Mouse (Mus musculus): ENCODE measurements around the gene Inpp5d. TPM values are rescaled to one million over a fixed set of nuclear protein-coding genes. Genes with fewer than 3 reads are reported as not detected.
A peak's percentile ranks its signal among the peaks of the same experiment; 100 is the strongest.

Inpp5d gene
- polyA plus RNA-seq, 1 experiment from 2014 or later, result 4.7 TPM

GRCm38 (mm10) chr1:87723351-87723750 lies 103.2 kb downstream of the Inpp5d start:
- no peaks in the 10 kb centered on the region for H3K4me1 ChIP-seq (replicated peaks)
- H3K4me3 ChIP-seq, result no peak overlapping the region
- H3K27me3 ChIP-seq, result no peaks in the 10 kb centered on the region
- no peaks in the 10 kb centered on the region for H3K36me3 ChIP-seq
- no peak overlapping the region for H3K4me2 ChIP-seq
- 80% methylated on average over 4 of the region's 4 CpGs for WGBS
- no peak overlapping the region for H3K27ac ChIP-seq (replicated peaks)
- no peak for ATAC-seq (ENCODE audit: low FRiP score, low read depth)
- no peak overlapping the region for H3K9ac ChIP-seq
- H3K9me3 ChIP-seq, result no peaks in the 10 kb centered on the region

GRCm38 (mm10) chr1:87729070-87729469 lies 109.0 kb downstream of the Inpp5d start:
- no peak overlapping the region for H3K4me3 ChIP-seq
- WGBS, result 74% methylated on average over 2 of the region's 2 CpGs
- no peak overlapping the region for H3K27ac ChIP-seq (replicated peaks)
- H3K36me3 ChIP-seq, result no peaks in the 10 kb centered on the region
- H3K4me2 ChIP-seq, result no peak overlapping the region
- ATAC-seq (ENCODE audit: low FRiP score, low read depth), result no peak
- no peak overlapping the region for H3K9ac ChIP-seq
- H3K27me3 ChIP-seq, result no peaks in the 10 kb centered on the region
- H3K4me1 ChIP-seq (replicated peaks), result no peaks in the 10 kb centered on the region
- no peaks in the 10 kb centered on the region for H3K9me3 ChIP-seq

DNA sequence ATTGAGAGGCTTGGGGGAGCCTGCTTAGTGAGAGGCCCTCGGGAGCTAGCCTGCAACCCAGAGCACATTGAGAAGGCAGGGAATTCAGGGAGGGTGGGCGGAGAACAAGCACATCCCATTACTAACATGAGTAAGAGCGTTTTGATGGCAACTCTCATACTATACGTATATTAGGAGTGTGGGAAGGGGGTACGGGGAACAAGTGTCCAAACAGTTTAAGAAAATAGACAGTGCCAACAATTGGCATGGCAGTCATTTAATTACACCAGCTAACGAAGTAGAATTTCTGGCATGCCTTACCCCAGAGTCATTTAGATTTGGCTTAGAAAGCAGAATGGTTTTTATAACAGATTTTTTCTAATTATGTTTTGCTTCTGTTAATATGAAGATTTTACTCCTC lies 109.7 kb downstream of the Inpp5d start:
- Histone ChIP-seq H3K36me3 (no peaks in the 10 kb centered on the region), H3K4me2 (no peak overlapping the region), H3K27ac (replicated peaks) (no peak overlapping the region), H3K4me1 (replicated peaks) (no peaks in the 10 kb centered on the region), H3K4me3 (no peak overlapping the region), H3K9me3 (no peaks in the 10 kb centered on the region), H3K9ac (no peak overlapping the region), H3K27me3 (no peaks in the 10 kb centered on the region)
- no peak for ATAC-seq (ENCODE audit: low FRiP score, low read depth)
- WGBS, result 79% methylated on average over 6 of the region's 6 CpGs

- Histone ChIP-seq H3K9me3 (no peaks in the 10 kb centered on the region), H3K27me3 (no peaks in the 10 kb centered on the region), H3K4me1 (replicated peaks) (no peaks in the 10 kb centered on the region), H3K4me2 (no peak overlapping the region), H3K9ac (no peak overlapping the region), H3K4me3 (no peak overlapping the region), H3K36me3 (no peaks in the 10 kb centered on the region), H3K27ac (replicated peaks) (no peak overlapping the region)
- ATAC-seq (ENCODE audit: low FRiP score, low read depth), result no peak
- 86% methylated on average over 7 of the region's 7 CpGs for WGBS
Measured at GRCm38 (mm10) chr1:87730271-87730670, 110.2 kb downstream of the Inpp5d start.

GRCm38 (mm10) chr1:87733212-87733611 lies 113.1 kb downstream of the Inpp5d start:
- ATAC-seq (ENCODE audit: low FRiP score, low read depth), result no peak
- H3K9ac ChIP-seq, result no peak overlapping the region
- no peak overlapping the region for H3K4me3 ChIP-seq
- no peak overlapping the region for H3K27ac ChIP-seq (replicated peaks)
- H3K9me3 ChIP-seq, result no peaks in the 10 kb centered on the region
- H3K4me1 ChIP-seq (replicated peaks), result no peaks in the 10 kb centered on the region
- H3K27me3 ChIP-seq, result no peaks in the 10 kb centered on the region
- H3K36me3 ChIP-seq, result no peaks in the 10 kb centered on the region
- 87% methylated on average over 5 of the region's 5 CpGs for WGBS
- H3K4me2 ChIP-seq, result no peak overlapping the region

DNA sequence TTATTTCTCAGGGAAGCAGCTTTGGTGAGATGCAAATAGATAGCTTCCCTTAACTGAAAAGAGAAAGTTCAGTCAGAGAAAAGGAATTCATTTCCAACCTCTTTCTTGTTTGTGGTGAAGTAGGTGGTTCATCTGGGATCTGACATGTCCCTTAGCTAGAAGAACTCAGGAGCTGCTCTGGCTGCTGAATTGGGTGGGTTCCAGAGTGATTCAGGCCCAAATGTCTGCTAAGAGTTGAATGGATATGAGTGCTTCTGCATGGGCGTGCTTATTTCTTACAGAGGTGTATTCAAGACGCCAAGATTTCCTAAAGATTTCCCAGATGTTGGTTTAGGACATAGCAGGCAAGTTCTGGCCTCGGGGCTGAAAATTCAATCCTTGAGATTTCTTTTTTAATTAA lies 114.0 kb downstream of the Inpp5d start:
- 85% methylated on average over 3 of the region's 3 CpGs for WGBS
- no peaks in the 10 kb centered on the region for H3K9me3 ChIP-seq
- no peaks in the 10 kb centered on the region for H3K36me3 ChIP-seq
- H3K9ac ChIP-seq, result no peak overlapping the region
- H3K27me3 ChIP-seq, result no peaks in the 10 kb centered on the region
- no peak for ATAC-seq (ENCODE audit: low FRiP score, low read depth)
- no peaks in the 10 kb centered on the region for H3K4me1 ChIP-seq (replicated peaks)
- no peak overlapping the region for H3K27ac ChIP-seq (replicated peaks)
- H3K4me3 ChIP-seq, result no peak overlapping the region
- no peak overlapping the region for H3K4me2 ChIP-seq

DNA sequence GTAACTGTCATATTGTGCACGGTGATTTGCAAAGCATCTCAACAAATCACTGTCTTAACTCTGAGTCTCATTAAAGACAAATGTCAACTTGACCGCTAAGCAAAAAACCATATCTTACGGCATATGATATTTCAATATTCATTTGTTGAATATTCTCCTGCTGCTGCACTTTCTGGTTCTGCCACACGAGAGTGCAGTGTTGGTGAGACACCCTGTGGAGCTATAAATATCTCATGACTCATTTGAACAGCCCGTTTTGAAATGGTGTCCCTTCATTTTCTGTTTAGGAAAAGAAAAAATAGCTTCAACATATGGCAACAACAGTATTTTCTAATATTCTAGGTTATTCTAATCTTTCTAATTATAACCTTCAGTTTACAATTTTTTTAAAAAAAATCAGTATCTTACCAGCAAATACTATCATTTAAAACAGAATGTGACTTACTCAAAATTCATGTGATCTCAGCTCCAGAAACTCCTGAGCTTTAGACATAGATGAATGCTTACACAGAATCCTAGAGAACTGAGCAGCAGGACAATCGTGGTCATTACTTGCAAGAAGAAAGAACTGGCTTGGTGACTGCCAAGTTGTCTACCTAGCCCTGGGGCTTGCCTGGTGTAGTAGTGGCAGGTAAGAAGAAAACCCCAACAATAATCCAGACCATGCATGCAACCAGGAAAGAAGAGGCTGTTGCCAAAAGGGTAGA lies 120.6 kb downstream of the Inpp5d start:
- Histone ChIP-seq H3K9me3 (no peaks in the 10 kb centered on the region), H3K36me3 (no peaks in the 10 kb centered on the region), H3K4me3 (no peak overlapping the region), H3K4me1 (replicated peaks) (no peaks in the 10 kb centered on the region), H3K27ac (replicated peaks) (no peak overlapping the region), H3K4me2 (no peak overlapping the region), H3K27me3 (no peaks in the 10 kb centered on the region), H3K9ac (no peak overlapping the region)
- ATAC-seq (ENCODE audit: low FRiP score, low read depth), result no peak
- 82% methylated on average over 6 of the region's 6 CpGs for WGBS

DNA sequence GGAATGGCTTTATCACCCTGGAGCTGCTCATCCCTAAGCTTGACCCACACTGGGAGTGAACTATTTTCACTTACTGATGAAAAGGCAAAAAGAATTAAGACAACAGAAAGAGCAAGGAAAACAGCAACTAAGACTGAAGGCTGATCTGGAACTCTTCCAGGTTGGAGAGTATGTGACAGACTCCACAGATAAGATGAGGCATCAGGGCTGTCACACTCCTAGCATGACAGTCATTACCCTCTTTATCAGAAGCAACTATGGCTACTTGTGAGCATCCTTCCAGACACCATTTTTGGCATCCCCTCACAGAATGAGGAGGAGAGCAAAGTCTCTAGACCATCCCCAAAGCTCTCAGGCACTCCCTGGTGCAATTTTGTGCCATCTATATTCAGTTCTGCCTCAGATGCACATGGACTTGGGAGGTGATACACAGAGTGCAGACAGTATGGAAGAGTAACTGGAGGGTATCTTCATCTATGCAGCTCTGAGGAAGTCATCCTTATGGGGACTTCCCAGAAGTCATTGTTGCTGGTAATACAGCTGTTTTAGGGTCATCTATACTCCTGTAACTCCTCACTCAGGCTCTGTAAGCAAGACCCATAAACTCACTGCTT lies 129.4 kb downstream of the Inpp5d start:
- H3K27ac ChIP-seq (replicated peaks), result no peak overlapping the region
- no peak for ATAC-seq (ENCODE audit: low FRiP score, low read depth)
- 0 out of 2 replicates have a peak, but pooled peaks cover 2% of the 10 kb centered on the region for H3K27me3 ChIP-seq
- H3K4me2 ChIP-seq, result no peak overlapping the region
- no peaks in the 10 kb centered on the region for H3K4me1 ChIP-seq (replicated peaks)
- H3K9me3 ChIP-seq, result no peaks in the 10 kb centered on the region
- no peak overlapping the region for H3K9ac ChIP-seq
- no peaks in the 10 kb centered on the region for H3K36me3 ChIP-seq
- no peak overlapping the region for H3K4me3 ChIP-seq

DNA sequence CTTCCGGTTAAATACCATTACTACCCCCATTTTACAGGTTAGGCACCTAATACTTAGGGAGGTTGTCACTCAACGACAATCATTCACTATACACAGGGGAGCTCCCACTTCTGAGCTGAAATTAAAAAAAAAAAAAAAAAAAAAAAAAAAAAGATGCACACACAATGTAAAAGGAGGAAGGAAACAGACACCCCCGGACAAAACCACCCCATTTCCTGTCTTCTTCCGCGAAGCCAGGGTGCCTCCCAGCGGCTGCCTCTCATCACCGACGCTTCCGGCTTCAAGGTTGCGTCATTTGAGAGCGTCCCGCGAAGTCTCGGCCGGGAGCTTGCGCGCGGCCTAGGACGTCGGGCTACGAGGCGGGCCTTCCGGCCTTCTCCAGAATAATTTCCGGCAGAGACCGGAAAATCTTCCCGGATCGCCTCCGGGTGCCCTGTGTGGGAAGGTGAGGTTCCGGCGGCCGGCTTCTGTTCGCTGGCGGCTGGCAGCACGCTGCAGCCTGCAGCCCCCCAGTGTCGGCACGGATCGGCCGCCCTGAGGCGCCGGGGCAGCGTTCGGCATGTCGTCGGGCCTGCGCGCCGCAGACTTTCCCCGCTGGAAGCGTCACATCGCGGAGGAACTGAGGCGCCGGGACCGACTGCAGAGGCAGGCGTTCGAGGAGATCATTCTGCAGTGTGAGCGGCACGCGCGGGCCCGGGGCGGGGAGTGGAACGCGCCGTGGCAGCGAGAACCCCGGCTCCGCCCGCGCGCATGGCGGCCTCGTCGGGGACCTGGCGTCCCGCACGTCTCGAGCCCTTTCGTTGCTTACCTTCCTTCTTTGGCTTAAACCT lies 135.7 kb downstream of the Inpp5d start, which contains the start of gene Atg16l1:
Atg16l1 (plus strand) TSS at position 230 of the 830 bp plus-strand sequence.
- H3K4me2 ChIP-seq, result peak within 1 kb of the TSS; percentile 68
- no peaks in the 10 kb centered on the region for H3K9me3 ChIP-seq
- peak within 1 kb of the TSS; percentile 83 for H3K27ac ChIP-seq (replicated peaks)
- peaks cover 22% of the 10 kb centered on the region for H3K4me1 ChIP-seq (replicated peaks)
- peaks cover 12% of the 10 kb centered on the region for H3K36me3 ChIP-seq
- no peaks in the 10 kb centered on the region for H3K27me3 ChIP-seq
- peak; percentile 99 for ATAC-seq (ENCODE audit: low FRiP score, low read depth)
- H3K9ac ChIP-seq, result peak within 1 kb of the TSS; percentile 80
- peak within 1 kb of the TSS; percentile 76 for H3K4me3 ChIP-seq
- under 1% methylated on average over 79 of the region's 79 CpGs for WGBS

DNA sequence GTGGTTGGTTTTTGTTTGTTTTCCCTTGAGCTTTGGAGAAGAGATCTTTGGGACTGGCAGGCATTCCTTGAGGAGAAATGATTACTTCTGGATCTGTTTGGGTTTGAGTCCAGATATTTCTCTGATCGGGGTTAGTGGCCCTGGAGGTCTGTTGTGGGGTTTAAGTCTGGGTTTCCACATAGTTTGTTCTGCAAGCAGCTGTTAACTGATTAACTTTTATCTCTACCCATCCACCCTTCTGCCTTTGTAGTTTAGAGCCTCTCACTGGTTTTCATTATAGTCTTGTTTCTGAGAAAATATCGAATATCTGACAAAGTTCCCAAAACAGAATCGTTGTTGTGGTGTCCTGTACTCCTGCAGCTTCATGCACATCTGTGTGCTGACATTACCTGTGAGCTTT lies 143.7 kb downstream of the Inpp5d start:
- WGBS, result 100% methylated on average over 3 of the region's 3 CpGs
- no peaks in the 10 kb centered on the region for H3K9me3 ChIP-seq
- H3K4me2 ChIP-seq, result no peak overlapping the region
- H3K4me1 ChIP-seq (replicated peaks), result no peaks in the 10 kb centered on the region
- H3K27ac ChIP-seq (replicated peaks), result no peak overlapping the region
- H3K36me3 ChIP-seq, result peaks cover 78% of the 10 kb centered on the region
- no peak for ATAC-seq (ENCODE audit: low FRiP score, low read depth)
- no peaks in the 10 kb centered on the region for H3K27me3 ChIP-seq
- no peak overlapping the region for H3K9ac ChIP-seq
- H3K4me3 ChIP-seq, result no peak overlapping the region

- Histone ChIP-seq H3K4me2 (no peak overlapping the region), H3K27ac (replicated peaks) (no peak overlapping the region), H3K36me3 (peaks cover 81% of the 10 kb centered on the region), H3K9ac (no peak overlapping the region), H3K9me3 (no peaks in the 10 kb centered on the region), H3K4me1 (replicated peaks) (no peaks in the 10 kb centered on the region), H3K4me3 (no peak overlapping the region), H3K27me3 (no peaks in the 10 kb centered on the region)
- no peak for ATAC-seq (ENCODE audit: low FRiP score, low read depth)
- WGBS, result 96% methylated on average over 2 of the region's 2 CpGs
Measured at GRCm38 (mm10) chr1:87765741-87766140, 145.6 kb downstream of the Inpp5d start.

DNA sequence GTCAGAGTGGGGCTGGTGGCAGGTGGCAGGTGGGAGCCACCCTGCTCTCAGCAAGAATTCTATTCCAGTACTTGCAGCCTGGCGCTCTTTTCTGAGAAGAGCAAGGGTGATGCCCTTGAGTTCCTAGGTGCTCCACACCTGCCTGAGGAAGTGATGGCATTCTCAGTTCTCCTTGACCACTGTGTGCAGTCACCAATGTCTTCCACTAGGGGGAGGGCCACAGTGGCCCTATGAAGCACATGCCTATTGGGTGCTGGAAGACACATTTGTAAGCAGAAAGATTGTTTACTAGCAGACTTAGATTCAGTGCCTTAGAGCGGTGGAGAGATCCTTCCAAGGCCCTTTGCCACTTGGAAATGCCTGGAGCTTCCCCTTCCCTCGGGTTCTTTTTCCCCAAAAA lies 146.1 kb downstream of the Inpp5d start:
- 90% methylated on average over 3 of the region's 3 CpGs for WGBS
- H3K9me3 ChIP-seq, result no peaks in the 10 kb centered on the region
- H3K4me2 ChIP-seq, result no peak overlapping the region
- H3K4me1 ChIP-seq (replicated peaks), result no peaks in the 10 kb centered on the region
- no peak overlapping the region for H3K27ac ChIP-seq (replicated peaks)
- no peak overlapping the region for H3K4me3 ChIP-seq
- no peak for ATAC-seq (ENCODE audit: low FRiP score, low read depth)
- H3K9ac ChIP-seq, result no peak overlapping the region
- H3K27me3 ChIP-seq, result no peaks in the 10 kb centered on the region
- H3K36me3 ChIP-seq, result peaks cover 83% of the 10 kb centered on the region
